Mouse (Mus musculus): ENCODE measurements around the gene Rgl3. TPM values are rescaled to one million over a fixed set of nuclear protein-coding genes. Genes with fewer than 3 reads are reported as not detected.

Rgl3 gene
- total RNA-seq, 2 experiments from 2014 or later = not detected

GRCm38 (mm10) chr9:21987592-21988342, 1.5 kb downstream of the Rgl3 start:
- no peak for ATAC-seq (ENCODE audit: poor library complexity, severe bottlenecking)

GRCm38 (mm10) chr9:21983911-21984310, 5.3 kb downstream of the Rgl3 start:
- no peak for ATAC-seq (ENCODE audit: poor library complexity, severe bottlenecking)

GRCm38 (mm10) chr9:21978398-21979128, 10.7 kb downstream of the Rgl3 start:
- ATAC-seq (ENCODE audit: poor library complexity, severe bottlenecking) = no peak

GRCm38 (mm10) chr9:21977972-21978371, 11.3 kb downstream of the Rgl3 start:
- peak; percentile 62; the same call in 1 of the 2 replicates for ATAC-seq (ENCODE audit: poor library complexity, severe bottlenecking)

- no peak for ATAC-seq (ENCODE audit: poor library complexity, severe bottlenecking)
Observed at GRCm38 (mm10) chr9:21977331-21977730, 11.9 kb downstream of the Rgl3 start.

- no peak for ATAC-seq (ENCODE audit: poor library complexity, severe bottlenecking)
Observed at GRCm38 (mm10) chr9:21976626-21977175, 12.5 kb downstream of the Rgl3 start.

- ATAC-seq (ENCODE audit: poor library complexity, severe bottlenecking) = peak; percentile 69
Observed at GRCm38 (mm10) chr9:21969304-21969703, 19.9 kb downstream of the Rgl3 start.

- ATAC-seq (ENCODE audit: poor library complexity, severe bottlenecking) = no peak
Observed at GRCm38 (mm10) chr9:21968883-21969282, 20.4 kb downstream of the Rgl3 start.

GRCm38 (mm10) chr9:21963417-21963816, 25.8 kb downstream of the Rgl3 start, which contains the start of gene Epor:
TSS of gene Epor (minus strand) at chr9:21963506.
- ATAC-seq (ENCODE audit: poor library complexity, severe bottlenecking) = 0 out of 2 replicates have a peak, but pooled peaks have one; percentile 31

GRCm38 (mm10) chr9:21962416-21963059, 26.7 kb downstream of the Rgl3 start:
- peak; percentile 83 for ATAC-seq (ENCODE audit: poor library complexity, severe bottlenecking)

- ATAC-seq (ENCODE audit: poor library complexity, severe bottlenecking) = no peak
Observed at GRCm38 (mm10) chr9:21962010-21962409, 27.2 kb downstream of the Rgl3 start.

GRCm38 (mm10) chr9:21961366-21961980, 27.8 kb downstream of the Rgl3 start:
- ATAC-seq (ENCODE audit: poor library complexity, severe bottlenecking) = no peak

GRCm38 (mm10) chr9:21960558-21961208, 28.6 kb downstream of the Rgl3 start:
- no peak for ATAC-seq (ENCODE audit: poor library complexity, severe bottlenecking)

GRCm38 (mm10) chr9:21960135-21960534, 29.1 kb downstream of the Rgl3 start:
- no peak for ATAC-seq (ENCODE audit: poor library complexity, severe bottlenecking)

GRCm38 (mm10) chr9:21959244-21959643, 30.0 kb downstream of the Rgl3 start:
- ATAC-seq (ENCODE audit: poor library complexity, severe bottlenecking) = no peak

- ATAC-seq (ENCODE audit: poor library complexity, severe bottlenecking) = no peak
Observed at GRCm38 (mm10) chr9:21958372-21958771, 30.9 kb downstream of the Rgl3 start.

GRCm38 (mm10) chr9:21955570-21956281, 33.5 kb downstream of the Rgl3 start, which contains the start of gene Swsap1:
TSS of gene Swsap1 (plus strand) at chr9:21955755.
- ATAC-seq (ENCODE audit: poor library complexity, severe bottlenecking) = peak; percentile 93

- ATAC-seq (ENCODE audit: poor library complexity, severe bottlenecking) = peak; percentile 45
Observed at GRCm38 (mm10) chr9:21955225-21955569, 34.0 kb downstream of the Rgl3 start.

GRCm38 (mm10) chr9:21954635-21955034, 34.6 kb downstream of the Rgl3 start:
- no peak for ATAC-seq (ENCODE audit: poor library complexity, severe bottlenecking)

GRCm38 (mm10) chr9:21953600-21953999, 35.6 kb downstream of the Rgl3 start:
- no peak for ATAC-seq (ENCODE audit: poor library complexity, severe bottlenecking)
